Mouse (Mus musculus) retina, postnatal 1 day (tissue): ENCODE data around the gene Dynlrb1.

Experiments
- DNase-seq: peaks from one replicate; pipeline ENCODE4 v3.0.0-alpha.2; 2012

The Dynlrb1 gene

DNA sequence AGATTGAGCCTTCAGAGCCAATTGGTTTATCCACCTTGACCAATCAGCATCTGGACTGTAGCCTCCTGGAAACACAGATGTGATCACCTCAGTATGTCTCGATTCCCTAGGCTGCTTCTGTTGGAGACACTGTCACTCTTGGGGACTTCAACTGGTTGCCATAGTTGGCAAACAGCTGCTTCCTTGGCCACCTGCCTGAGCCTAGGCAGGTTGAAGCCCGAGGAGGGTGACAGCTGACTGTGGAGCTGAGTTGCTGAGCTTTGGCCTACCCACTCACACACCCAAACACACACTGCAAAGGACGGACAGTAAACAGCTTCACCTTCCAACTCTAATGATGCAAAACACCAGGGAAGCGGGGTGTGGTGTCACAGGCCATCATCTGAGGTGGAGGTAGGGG lies 47.5 kb downstream of the Dynlrb1 start:
- no peak for DNase-seq

DNA sequence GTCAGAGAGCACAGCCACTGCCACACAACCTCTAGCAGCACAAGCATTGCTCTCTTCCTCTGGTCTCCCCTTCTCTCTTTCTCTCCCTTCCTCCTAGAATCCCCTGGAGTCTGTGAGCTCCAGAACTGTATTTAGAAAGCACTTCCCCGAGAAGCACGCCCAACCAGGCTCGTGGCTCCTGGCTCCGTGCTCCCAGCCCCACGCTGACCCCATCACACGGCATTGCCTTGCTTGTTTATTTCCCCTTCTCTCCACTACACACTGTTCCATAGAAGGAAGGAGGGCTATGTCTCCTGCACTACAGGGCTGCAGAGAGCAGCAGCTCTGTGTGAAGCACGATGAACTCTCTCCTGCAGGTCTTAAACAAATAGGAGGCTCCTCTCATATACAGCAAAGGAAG lies 48.3 kb downstream of the Dynlrb1 start:
- DNase-seq = no peak

DNA sequence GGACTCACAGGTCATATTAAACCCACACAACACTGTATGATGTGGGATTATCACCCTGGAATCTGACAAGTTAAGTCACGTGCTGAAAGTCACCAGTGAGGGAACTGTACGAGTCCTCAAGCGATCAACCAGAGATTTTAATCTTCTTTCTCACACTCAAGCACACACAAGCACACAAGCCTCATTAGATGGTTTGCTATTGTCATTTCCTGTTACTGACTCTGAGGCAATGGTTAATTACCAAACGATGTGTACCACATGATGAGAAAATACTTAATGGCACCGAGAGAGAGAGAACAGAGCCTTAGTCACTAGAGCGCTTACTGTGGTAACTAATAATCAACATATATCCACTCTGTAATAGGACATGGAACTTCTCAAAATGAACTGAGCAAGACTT lies 49.4 kb downstream of the Dynlrb1 start:
- DNase-seq = no peak

DNA sequence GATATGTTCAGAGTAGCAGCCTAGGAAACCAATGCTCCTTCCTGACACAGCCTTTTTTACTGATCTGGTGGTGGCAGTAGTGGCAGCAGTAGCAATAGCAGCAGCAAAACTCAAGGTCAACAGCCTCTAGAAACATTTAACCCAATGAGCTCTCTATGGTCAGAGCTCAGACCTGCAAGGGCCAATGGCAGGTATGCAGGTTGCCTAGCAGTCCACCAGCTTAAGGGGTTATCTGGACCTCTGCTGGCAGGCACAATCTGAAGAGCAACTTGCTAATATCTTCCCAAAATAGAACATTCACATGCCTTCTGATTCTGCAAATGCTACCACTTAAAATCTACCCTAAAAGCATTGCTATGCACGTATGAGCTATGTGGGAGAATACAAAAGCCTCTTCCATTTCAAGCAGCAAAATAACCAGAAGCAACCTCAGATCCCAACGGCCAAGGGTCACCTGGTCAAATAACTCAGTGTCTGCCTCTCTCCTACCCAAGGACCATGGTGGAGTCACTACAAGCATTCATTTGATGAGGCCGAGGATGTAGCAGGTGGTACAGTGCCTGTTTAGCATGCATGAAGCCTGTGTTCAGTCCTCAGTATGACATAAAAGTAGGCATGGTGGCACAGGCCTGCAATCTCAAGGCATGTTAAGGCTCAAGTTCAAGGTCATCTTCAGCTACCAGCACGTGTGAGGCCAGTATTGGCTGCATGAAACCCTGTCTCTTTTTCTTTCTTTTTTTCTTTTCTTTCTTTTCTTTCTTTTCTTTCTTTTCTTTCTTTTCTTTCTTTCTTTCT lies 51.3 kb downstream of the Dynlrb1 start:
- no peak for DNase-seq

DNA sequence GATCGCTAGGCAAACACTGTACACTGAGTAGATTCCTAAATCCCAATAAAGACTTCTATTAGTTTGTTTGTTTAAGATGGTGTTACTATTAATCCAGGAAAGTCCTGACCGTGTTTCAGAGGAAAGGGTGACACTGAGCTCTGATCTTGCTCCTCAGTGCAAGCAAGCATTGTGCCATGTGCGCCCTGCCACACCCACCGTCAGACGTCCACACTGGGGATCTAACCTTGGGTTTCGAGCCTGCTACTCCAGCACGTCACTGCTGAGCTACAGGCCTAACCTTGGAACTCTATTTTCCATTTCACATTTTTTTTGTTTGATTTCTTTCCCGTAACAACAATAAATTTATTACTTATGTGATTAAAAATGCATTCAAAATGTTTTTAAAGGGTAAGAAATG lies 53.7 kb downstream of the Dynlrb1 start:
- DNase-seq = no peak

DNA sequence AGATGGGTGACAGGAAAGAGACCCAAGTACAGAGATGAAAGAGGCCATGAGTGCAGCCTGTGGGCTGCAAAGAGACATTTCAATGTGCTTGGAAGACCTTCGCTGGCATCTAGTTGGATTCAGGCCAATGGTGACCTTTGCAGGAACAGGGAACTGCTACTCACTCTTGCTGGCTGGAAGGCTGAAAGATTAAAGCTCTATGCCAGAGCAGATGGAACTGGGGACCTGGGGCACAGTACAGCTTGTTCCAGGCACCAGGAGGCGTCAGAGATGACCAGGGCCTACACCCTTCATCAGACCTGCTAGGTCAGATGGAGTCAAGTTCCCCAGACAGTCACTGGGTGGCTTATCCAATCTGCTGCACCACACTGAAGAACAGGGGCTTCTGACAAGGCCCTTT lies 57.0 kb downstream of the Dynlrb1 start:
- DNase-seq = no peak

DNA sequence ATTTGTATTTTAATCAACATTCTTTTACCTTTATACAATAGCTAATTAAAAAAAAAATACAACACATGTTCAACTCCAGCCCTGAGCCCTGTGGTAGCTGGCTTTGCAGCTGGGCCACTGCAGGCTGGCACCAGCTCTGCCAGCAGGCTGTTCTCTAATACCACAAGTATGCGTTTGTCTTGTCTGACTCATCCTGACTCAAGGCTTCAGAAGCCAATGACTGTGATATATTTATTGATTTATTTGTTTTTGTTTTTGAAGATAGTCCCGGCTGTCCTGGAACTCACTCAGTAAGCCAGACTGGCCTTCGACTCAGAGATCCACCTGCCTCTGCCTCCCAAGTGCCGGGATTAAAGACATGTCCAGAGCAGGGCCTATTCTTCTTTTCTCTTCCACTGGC lies 57.6 kb downstream of the Dynlrb1 start:
- DNase-seq = no peak

DNA sequence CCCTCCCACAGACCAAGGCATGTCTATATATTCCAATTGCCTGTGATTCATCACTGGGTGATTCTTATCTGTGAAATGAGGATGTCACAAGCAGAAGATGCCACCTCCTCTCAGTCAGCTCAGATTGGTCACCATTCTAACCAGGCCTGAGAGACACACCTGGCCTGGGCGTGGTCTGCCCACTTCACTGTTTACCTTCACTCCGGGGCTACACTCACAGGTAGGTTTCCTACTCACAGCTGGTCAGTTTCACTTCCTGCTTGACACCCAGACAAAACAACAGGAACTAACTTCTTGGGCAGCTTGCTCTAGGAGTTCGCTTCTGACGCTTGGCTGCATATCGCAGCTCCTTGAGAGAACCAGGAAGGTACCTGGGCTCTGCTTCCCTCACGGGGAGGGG lies 59.1 kb downstream of the Dynlrb1 start:
- no peak for DNase-seq

DNA sequence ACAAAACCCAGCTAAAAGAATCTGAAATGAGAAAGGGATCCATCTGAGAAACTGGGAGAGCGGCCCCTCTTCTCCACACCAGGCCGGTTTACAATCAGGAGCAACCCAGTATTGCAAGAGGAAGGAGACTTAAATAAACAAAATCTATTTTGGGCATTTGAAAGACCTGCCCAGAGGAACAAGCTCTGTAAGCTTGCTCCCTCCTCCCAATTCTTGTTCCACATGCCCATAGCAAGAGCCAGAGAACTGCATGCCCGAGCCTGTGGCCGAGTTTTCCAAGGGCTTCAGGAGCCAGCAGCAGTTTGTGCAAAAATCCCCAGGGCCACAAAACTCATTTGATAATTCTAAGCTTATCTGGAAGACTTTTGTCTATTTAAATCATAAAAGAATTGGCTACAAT lies 63.2 kb downstream of the Dynlrb1 start:
- no peak for DNase-seq
